Mouse (Mus musculus): ENCODE data around the gene Prrc2b.

GRCm38 (mm10) chr2:32105930-32106329 is 45.0 kb upstream of the Prrc2b start:
- TF ChIP-seq CTCF (IDR thresholded peaks at IDR 0.05; ENCODE audit: low read depth, low read length) (no peak), POLR2A (IDR thresholded peaks at IDR 0.05; ENCODE audit: extremely low read depth, insufficient read depth, low read length) (no peak)

All from liver, adult 2 months (tissue).